In the genomic region with DNA sequence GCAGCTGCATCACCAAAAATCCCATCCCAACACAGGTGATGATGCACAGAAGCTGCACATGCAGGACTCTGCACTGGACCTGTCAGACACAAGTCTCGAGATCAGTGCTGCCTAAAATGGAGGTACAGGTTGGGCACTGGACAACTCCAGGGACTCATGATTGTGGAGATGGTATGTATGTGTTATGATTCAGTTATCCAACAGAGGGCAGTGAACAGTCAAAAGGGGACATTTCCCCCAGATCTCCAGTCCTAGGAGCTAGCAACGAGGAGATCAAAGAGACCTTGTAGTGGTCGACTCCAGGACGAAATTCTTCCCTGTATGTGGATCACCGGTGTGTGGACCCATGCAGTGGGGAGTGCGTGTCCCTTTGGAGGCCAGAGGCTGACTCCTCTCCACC, we compare ENCODE assay signal across 40 mouse cellular contexts. TPM values are rescaled to one million over a fixed set of nuclear protein-coding genes. Genes with fewer than 3 reads are reported as not detected.
A peak's percentile ranks its signal among the peaks of the same experiment; 100 is the strongest.
DNase-seq lines count a peak whose midpoint lies in the region; ATAC-seq and TF ChIP-seq lines count a peak whose summit lies in the region.
"Had no signal": no experiment of that assay in that cellular context is flagged by ENCODE, and none has a peak within 500 bp of the region (broad histone marks: within the 10 kb centered on the region; RNA-seq: fewer than 3 reads in every experiment).

No protein-coding gene starts in this region.

- H3K4me1 ChIP-seq in embryonic facial prominence, embryonic 15.5 days: no peaks in the 10 kb centered on the region
- H3K4me1 ChIP-seq in embryonic facial prominence, embryonic 10.5 days: no peaks in the 10 kb centered on the region
- peaks cover 0 to 7% of the 10 kb centered on the region in 2 experiments; a peak in 3 of 4 replicates for H3K4me1 ChIP-seq in MEL (ENCODE audit: control insufficient read depth in 1 of 2, insufficient read depth in 2 of 2, low read length in 2 of 2)
- H3K4me1 ChIP-seq in liver, postnatal 0 days (ENCODE audit: insufficient read depth): no peaks in the 10 kb centered on the region
- H3K4me1 ChIP-seq: hindbrain, embryonic 10.5 days; limb, embryonic 10.5 days; limb, embryonic 15.5 days; midbrain, embryonic 10.5 days; midbrain, embryonic 15.5 days; neural tube, embryonic 15.5 days; stomach, embryonic 15.5 days had no signal

- no peak for TF ChIP-seq EP300 in MEL (IDR thresholded peaks at IDR 0.05; ENCODE audit: low read depth in 1 of 2, low read length in 2 of 2)
- TF ChIP-seq EP300 in liver, postnatal 0 days (IDR thresholded peaks at IDR 0.05; ENCODE audit: low read depth): no peak

- TF ChIP-seq RAD21 in MEL (IDR thresholded peaks at IDR 0.05; ENCODE audit: low read depth, low read length): no peak

- 44% methylated on average over 6 of the region's 6 CpGs for WGBS in embryonic facial prominence, embryonic 15.5 days
- 50% methylated on average over 6 of the region's 6 CpGs for WGBS in embryonic facial prominence, embryonic 10.5 days
- WGBS in liver, postnatal 0 days (ENCODE audit: insufficient replicate concordance): 36% methylated on average over 6 of the region's 6 CpGs

- H3K27ac ChIP-seq in embryonic facial prominence, embryonic 15.5 days (replicated peaks): no peak overlapping the region
- H3K27ac ChIP-seq in embryonic facial prominence, embryonic 10.5 days (replicated peaks): no peak overlapping the region
- H3K27ac ChIP-seq in MEL (ENCODE audit: control insufficient read depth, low read depth, low read length): no peak overlapping the region
- H3K27ac ChIP-seq in liver, postnatal 0 days (ENCODE audit: low read depth): no peak overlapping the region
- H3K27ac ChIP-seq: hindbrain, embryonic 10.5 days; kidney, postnatal 0 days; limb, embryonic 10.5 days; limb, embryonic 15.5 days; macrophage; midbrain, embryonic 10.5 days; midbrain, embryonic 15.5 days; neural tube, embryonic 15.5 days; stomach, embryonic 15.5 days had no signal

- no peaks in the 10 kb centered on the region for H3K36me3 ChIP-seq in embryonic facial prominence, embryonic 15.5 days
- no peaks in the 10 kb centered on the region for H3K36me3 ChIP-seq in embryonic facial prominence, embryonic 10.5 days (replicated peaks)
- peaks cover 0 to 6% of the 10 kb centered on the region in 2 experiments; a peak in 2 of 4 replicates for H3K36me3 ChIP-seq in MEL (ENCODE audit: control insufficient read depth in 1 of 2, insufficient read depth in 2 of 2, low read length in 2 of 2)
- no peaks in the 10 kb centered on the region for H3K36me3 ChIP-seq in liver, postnatal 0 days (replicated peaks; ENCODE audit: insufficient read depth, low read length)
- H3K36me3 ChIP-seq: hindbrain, embryonic 10.5 days; limb, embryonic 10.5 days; limb, embryonic 15.5 days; midbrain, embryonic 10.5 days; midbrain, embryonic 15.5 days; neural tube, embryonic 15.5 days; stomach, embryonic 15.5 days had no signal

- H3K79me2 ChIP-seq in MEL (ENCODE audit: control insufficient read depth, insufficient read depth, low read length, poor library complexity): no peaks in the 10 kb centered on the region

- no peaks in the 10 kb centered on the region for H3K9me3 ChIP-seq in embryonic facial prominence, embryonic 15.5 days (replicated peaks)
- no peaks in the 10 kb centered on the region for H3K9me3 ChIP-seq in embryonic facial prominence, embryonic 10.5 days
- H3K9me3 ChIP-seq in MEL (replicated peaks; ENCODE audit: insufficient read depth, low read length): no peaks in the 10 kb centered on the region
- no peaks in the 10 kb centered on the region for H3K9me3 ChIP-seq in liver, postnatal 0 days (ENCODE audit: low read length)
- H3K9me3 ChIP-seq: hindbrain, embryonic 10.5 days; limb, embryonic 10.5 days; limb, embryonic 15.5 days; midbrain, embryonic 10.5 days; midbrain, embryonic 15.5 days; neural tube, embryonic 15.5 days; stomach, embryonic 15.5 days had no signal

- no peak for DNase-seq in embryonic facial prominence, embryonic 10.5 days (ENCODE audit: low spot score)
- DNase-seq in 416B (ENCODE audit: low read depth) (peak; percentile 20), MEL (ENCODE audit: low read depth, low spot score) (peak; percentile 69)
- DNase-seq in liver, postnatal 0 days: no peak
- DNase-seq in thymus, postnatal 0 days (ENCODE audit: low spot score): no peak
- no peak for DNase-seq in right cerebral cortex, postnatal 36 days (ENCODE audit: low spot score in 2 of 2)
- DNase-seq: adrenal gland, postnatal 14 days; cerebellum, adult 18-20 months; cerebellum, postnatal 10 days; heart, postnatal 14 days; kidney, adult 8-10 months; kidney, postnatal 4 days; layer of hippocampus, postnatal 36 days; lung, adult 18-20 months; lung, postnatal 10 days; retina, postnatal 1 day; right cerebral cortex, postnatal 14 days; thymus, postnatal 36 days had no signal

- H3K9ac ChIP-seq in embryonic facial prominence, embryonic 15.5 days: no peak overlapping the region
- no peak overlapping the region for H3K9ac ChIP-seq in MEL (ENCODE audit: control insufficient read depth, low read depth, low read length, poor library complexity, severe bottlenecking)
- no peak overlapping the region for H3K9ac ChIP-seq in liver, postnatal 0 days (replicated peaks)
- H3K9ac ChIP-seq: limb, embryonic 15.5 days; midbrain, embryonic 15.5 days; neural tube, embryonic 15.5 days; stomach, embryonic 15.5 days had no signal

- TF ChIP-seq POLR2A in MEL (IDR thresholded peaks at IDR 0.05; ENCODE audit: control insufficient read depth in 1 of 2, insufficient read depth in 1 of 2, low read depth in 1 of 2, low read length in 2 of 2, poor library complexity in 1 of 2): no peak

- ATAC-seq in embryonic facial prominence, embryonic 15.5 days (ENCODE audit: insufficient number of reproducible peaks, low FRiP score, low TSS enrichment, low read depth): 0 out of 2 replicates have a peak, but pooled peaks have one; percentile 34
- ATAC-seq in liver, postnatal 0 days: no peak
- ATAC-seq: CD4-positive, CD25-positive, alpha-beta regulatory T cell, adult 4 months; forebrain, embryonic 16.5 days; hindbrain, embryonic 16.5 days; midbrain, embryonic 15.5 days had no signal

- H3K4me2 ChIP-seq in embryonic facial prominence, embryonic 15.5 days (replicated peaks): no peak overlapping the region
- no peak overlapping the region for H3K4me2 ChIP-seq in liver, postnatal 0 days (ENCODE audit: low read depth, low read length)
- H3K4me2 ChIP-seq: limb, embryonic 15.5 days; midbrain, embryonic 15.5 days; neural tube, embryonic 15.5 days; stomach, embryonic 15.5 days had no signal

- peak in 2 of 3 experiments; percentile 10 to 45; a peak in 2 of 6 replicates for TF ChIP-seq CTCF in MEL (IDR thresholded peaks at IDR 0.05 in 2 of 3, conservative IDR thresholded peaks at IDR 0.05 in 1 of 3; ENCODE audit: control insufficient read depth in 1 of 3, insufficient read depth in 1 of 3, low read depth in 2 of 3, low read length in 3 of 3, poor library complexity in 1 of 3, severe bottlenecking in 1 of 3)
- TF ChIP-seq CTCF in liver, postnatal 0 days (IDR thresholded peaks at IDR 0.05; ENCODE audit: low read depth): peak; percentile 21; the same call in 1 of the 2 replicates

- no peaks in the 10 kb centered on the region for H3K27me3 ChIP-seq in embryonic facial prominence, embryonic 15.5 days
- no peaks in the 10 kb centered on the region for H3K27me3 ChIP-seq in embryonic facial prominence, embryonic 10.5 days (replicated peaks; ENCODE audit: low read depth, poor library complexity, severe bottlenecking)
- H3K27me3 ChIP-seq in MEL (ENCODE audit: control insufficient read depth in 1 of 2, insufficient read depth in 2 of 2, low read length in 2 of 2): peaks cover 0 to 14% of the 10 kb centered on the region in 2 experiments; a peak in 2 of 4 replicates
- H3K27me3 ChIP-seq in liver, postnatal 0 days (ENCODE audit: insufficient read depth, low read length): no peaks in the 10 kb centered on the region
- H3K27me3 ChIP-seq: limb, embryonic 15.5 days; stomach, embryonic 15.5 days had no signal

- H3K4me3 ChIP-seq in embryonic facial prominence, embryonic 15.5 days (replicated peaks): no peak overlapping the region
- no peak overlapping the region for H3K4me3 ChIP-seq in embryonic facial prominence, embryonic 10.5 days
- no peak overlapping the region for H3K4me3 ChIP-seq in MEL (ENCODE audit: control insufficient read depth in 1 of 2, insufficient read depth in 1 of 2, low read depth in 2 of 2, low read length in 2 of 2)
- no peak overlapping the region for H3K4me3 ChIP-seq in liver, postnatal 0 days (ENCODE audit: low read depth, low read length)
- H3K4me3 ChIP-seq: hindbrain, embryonic 10.5 days; limb, embryonic 10.5 days; limb, embryonic 15.5 days; midbrain, embryonic 10.5 days; midbrain, embryonic 15.5 days; neural tube, embryonic 15.5 days; stomach, embryonic 15.5 days had no signal

RNA-seq across cellular contexts. Expression of a gene that starts 8.5 kb away (rescaled TPM):
- 16.5 and 18.4 TPM in 2 replicates for polyA plus RNA-seq in embryonic facial prominence, embryonic 15.5 days (2015; fragmentation: Nextera tagmentation; extraction: Ambion mirVana)
- polyA plus RNA-seq in embryonic facial prominence, embryonic 10.5 days (2016; fragmentation: Nextera tagmentation; extraction: Ambion mirVana): 1.1 and 2.2 TPM in 2 replicates
- total RNA-seq in MEL (2012; rRNA removed): 53.9 and 63.7 TPM in 2 replicates
- polyA plus RNA-seq in MEL (2012; ENCODE audit: insufficient read depth in 1 of 2, insufficient read length in 2 of 2, low read depth in 1 of 2, low replicate concordance in 2 of 2, missing spikeins in 1 of 2): 100 to 1,000 TPM; 190 to 199 TPM
- 3.5 and 5.4 TPM in 2 replicates for polyA plus RNA-seq in liver, postnatal 0 days (2015; fragmentation: Nextera tagmentation; extraction: Ambion mirVana)
- polyA plus RNA-seq in thymus, postnatal 0 days (2015; fragmentation: Nextera tagmentation; extraction: Ambion mirVana): 9.2 and 15.1 TPM in 2 replicates

RNA-seq across cellular contexts. Expression of a gene that starts 19.6 kb away (rescaled TPM):
- 5.0 and 5.4 TPM in 2 replicates for polyA plus RNA-seq in embryonic facial prominence, embryonic 15.5 days (2015; fragmentation: Nextera tagmentation; extraction: Ambion mirVana)
- 3.2 and 3.3 TPM in 2 replicates for polyA plus RNA-seq in embryonic facial prominence, embryonic 10.5 days (2016; fragmentation: Nextera tagmentation; extraction: Ambion mirVana)
- total RNA-seq in MEL (2012; rRNA removed): 10.9 and 18.1 TPM in 2 replicates
- polyA plus RNA-seq in MEL (2012; ENCODE audit: insufficient read depth in 1 of 2, insufficient read length in 2 of 2, low read depth in 1 of 2, low replicate concordance in 2 of 2, missing spikeins in 1 of 2): 10 to 100 TPM in 1 of 2 experiments, not detected in 1; 22.6 TPM
- polyA plus RNA-seq in liver, postnatal 0 days (2015; fragmentation: Nextera tagmentation; extraction: Ambion mirVana): 16.6 TPM in 2 replicates
- polyA plus RNA-seq in thymus, postnatal 0 days (2015; fragmentation: Nextera tagmentation; extraction: Ambion mirVana): 6.7 and 7.3 TPM in 2 replicates

RNA-seq across cellular contexts. Expression of a gene that starts 28.0 kb away (rescaled TPM):
- polyA plus RNA-seq in embryonic facial prominence, embryonic 15.5 days (2015; fragmentation: Nextera tagmentation; extraction: Ambion mirVana): 83.2 and 89.9 TPM in 2 replicates
- 99.2 and 100 TPM in 2 replicates for polyA plus RNA-seq in embryonic facial prominence, embryonic 10.5 days (2016; fragmentation: Nextera tagmentation; extraction: Ambion mirVana)
- 612 and 763 TPM in 2 replicates for total RNA-seq in MEL (2012; rRNA removed)
- 100 to 1,000 TPM; 251 to 953 TPM for polyA plus RNA-seq in MEL (2012; ENCODE audit: insufficient read depth in 1 of 2, insufficient read length in 2 of 2, low read depth in 1 of 2, low replicate concordance in 2 of 2, missing spikeins in 1 of 2)
- polyA plus RNA-seq in liver, postnatal 0 days (2015; fragmentation: Nextera tagmentation; extraction: Ambion mirVana): 32.4 and 32.5 TPM in 2 replicates
- polyA plus RNA-seq in thymus, postnatal 0 days (2015; fragmentation: Nextera tagmentation; extraction: Ambion mirVana): 74.4 and 83.0 TPM in 2 replicates

RNA-seq across cellular contexts. Expression of a gene that starts 38.5 kb away (rescaled TPM):
- polyA plus RNA-seq in embryonic facial prominence, embryonic 15.5 days (2015; fragmentation: Nextera tagmentation; extraction: Ambion mirVana): 305 and 312 TPM in 2 replicates
- polyA plus RNA-seq in embryonic facial prominence, embryonic 10.5 days (2016; fragmentation: Nextera tagmentation; extraction: Ambion mirVana): 411 and 431 TPM in 2 replicates
- total RNA-seq in MEL (2012; rRNA removed): 1,228 and 1,516 TPM in 2 replicates
- polyA plus RNA-seq in MEL (2012; ENCODE audit: insufficient read depth in 1 of 2, insufficient read length in 2 of 2, low read depth in 1 of 2, low replicate concordance in 2 of 2, missing spikeins in 1 of 2): 1,000 to 10,000 TPM in 1 of 2 experiments, not detected in 1; 1,873 TPM
- polyA plus RNA-seq in liver, postnatal 0 days (2015; fragmentation: Nextera tagmentation; extraction: Ambion mirVana): 128 and 129 TPM in 2 replicates
- 303 and 310 TPM in 2 replicates for polyA plus RNA-seq in thymus, postnatal 0 days (2015; fragmentation: Nextera tagmentation; extraction: Ambion mirVana)

RNA-seq across cellular contexts. Expression of a gene that starts 41.6 kb away (rescaled TPM):
- polyA plus RNA-seq in embryonic facial prominence, embryonic 15.5 days (2015; fragmentation: Nextera tagmentation; extraction: Ambion mirVana): not detected in 2 replicates
- not detected in 2 replicates for polyA plus RNA-seq in embryonic facial prominence, embryonic 10.5 days (2016; fragmentation: Nextera tagmentation; extraction: Ambion mirVana)
- not detected in 2 replicates for total RNA-seq in MEL (2012; rRNA removed)
- not detected for polyA plus RNA-seq in MEL (2012; ENCODE audit: insufficient read depth in 1 of 2, insufficient read length in 2 of 2, low read depth in 1 of 2, low replicate concordance in 2 of 2, missing spikeins in 1 of 2)
- not detected in 2 replicates for polyA plus RNA-seq in liver, postnatal 0 days (2015; fragmentation: Nextera tagmentation; extraction: Ambion mirVana)
- not detected in 2 replicates for polyA plus RNA-seq in thymus, postnatal 0 days (2015; fragmentation: Nextera tagmentation; extraction: Ambion mirVana)
- total RNA-seq: adrenal gland, postnatal 14 days; common myeloid progenitor, adult 5-6 weeks; ES-E14; heart, adult 8-10 months; heart, postnatal 14 days; layer of hippocampus, postnatal 36 days; left cerebral cortex, postnatal 10 days had no signal
- polyA plus RNA-seq: CD4-positive, CD25-positive, alpha-beta regulatory T cell, adult 4 months; embryonic facial prominence, embryonic 11.5 days; forebrain, embryonic 11.5 days; forebrain, embryonic 16.5 days; gonadal fat pad, adult 2 months; heart, embryonic 14.5 days; hindbrain, embryonic 10.5 days; hindbrain, embryonic 16.5 days; intestine, embryonic 14.5 days; kidney, postnatal 0 days; limb, embryonic 10.5 days; limb, embryonic 15.5 days; macrophage; midbrain, embryonic 10.5 days; midbrain, embryonic 15.5 days; neural tube, embryonic 15.5 days; stomach, embryonic 15.5 days had no signal

Comparison
In these comparisons a context has a peak if more than half of its experiments do, and no peak if none do; other contexts are left out.
1. DNase-seq: peak in 416B (single experiment) and MEL (single experiment); none in embryonic facial prominence, embryonic 10.5 days (single experiment), liver, postnatal 0 days (single experiment), thymus, postnatal 0 days (single experiment) and right cerebral cortex, postnatal 36 days (0 of 2).